Mouse (Mus musculus) common myeloid progenitor, adult 5-6 weeks (primary cell): ENCODE data around the gene Ccdc155. TPM values are rescaled to one million over a fixed set of nuclear protein-coding genes. Genes with fewer than 3 reads are reported as not detected.

Source experiments
- total RNA-seq: library from RNA; stranded (forward); fragments of 200-1000, 187-1606 nt; gene quantifications from 2 replicates; pipeline ENCODE4 v1.2.3, GENCODE M21; 2017

The Ccdc155 gene
- total RNA-seq, 1 experiment from 2014 or later = 0.18 TPM

Other genes with a start within 250 kb of the Ccdc155 start
- gene Cpt1c, start 230.0 kb downstream of the Ccdc155 start, total RNA-seq = 0.23 and 1.2 TPM in 2 replicates
- 143 and 170 TPM in 2 replicates for gene Prmt1, start 218.3 kb downstream of the Ccdc155 start, total RNA-seq
- 92.9 and 129 TPM in 2 replicates for gene Irf3, start 207.2 kb downstream of the Ccdc155 start, total RNA-seq
- 29.5 and 33.8 TPM in 2 replicates for gene Bcl2l12, start 206.2 kb downstream of the Ccdc155 start, total RNA-seq
- gene Scaf1, start 188.5 kb downstream of the Ccdc155 start, total RNA-seq = 9.6 and 17.0 TPM in 2 replicates
- 1.1 TPM in 1 of 2 replicates, not detected in the other for gene Rras, start 186.9 kb downstream of the Ccdc155 start, total RNA-seq
- 2.2 and 7.5 TPM in 2 replicates for gene Prr12, start 152.0 kb downstream of the Ccdc155 start, total RNA-seq
- gene Nosip, start 142.5 kb downstream of the Ccdc155 start, total RNA-seq = 66.0 and 71.2 TPM in 2 replicates
- 3.4 and 3.8 TPM in 2 replicates for gene Prrg2, start 142.2 kb downstream of the Ccdc155 start, total RNA-seq
- gene Rcn3, start 112.7 kb downstream of the Ccdc155 start, total RNA-seq = 23.2 and 37.1 TPM in 2 replicates
- gene Fcgrt, start 101.0 kb downstream of the Ccdc155 start, total RNA-seq = 4.0 and 4.7 TPM in 2 replicates
- gene Rps11, start 80.5 kb downstream of the Ccdc155 start, total RNA-seq = 1,473 and 1,910 TPM in 2 replicates
- 3,242 and 3,932 TPM in 2 replicates for gene Rpl13a, start 76.1 kb downstream of the Ccdc155 start, total RNA-seq
- not detected in 2 replicates for gene Gm45713, start 68.7 kb downstream of the Ccdc155 start, total RNA-seq
- 5.8 and 13.0 TPM in 2 replicates for gene Flt3l, start 68.5 kb downstream of the Ccdc155 start, total RNA-seq
- gene Pih1d1, start 50.6 kb downstream of the Ccdc155 start, total RNA-seq = 35.2 and 59.8 TPM in 2 replicates
- 32.2 and 37.9 TPM in 2 replicates for gene Aldh16a1, start 50.3 kb downstream of the Ccdc155 start, total RNA-seq
- not detected in 2 replicates for gene Slc17a7, start 40.9 kb downstream of the Ccdc155 start, total RNA-seq
- not detected in 2 replicates for gene Gfy, start 25.3 kb downstream of the Ccdc155 start, total RNA-seq
- gene Pth2, start 23.9 kb downstream of the Ccdc155 start, total RNA-seq = not detected in 2 replicates
- gene Dkkl1, start 7.3 kb upstream of the Ccdc155 start, total RNA-seq = 6.7 and 17.4 TPM in 2 replicates
- 0.55 and 0.87 TPM in 2 replicates for gene Tead2, start 10.9 kb upstream of the Ccdc155 start, total RNA-seq
- 28.9 and 41.4 TPM in 2 replicates for gene Cd37, start 34.2 kb upstream of the Ccdc155 start, total RNA-seq
- gene Slc6a16, start 36.2 kb upstream of the Ccdc155 start, total RNA-seq = not detected in 2 replicates
- gene Slc6a21, start 72.6 kb upstream of the Ccdc155 start, total RNA-seq = not detected in 2 replicates
- gene Trpm4, start 128.9 kb upstream of the Ccdc155 start, total RNA-seq = 3.1 and 3.4 TPM in 2 replicates
- gene Hrc, start 130.4 kb upstream of the Ccdc155 start, total RNA-seq = 0.41 TPM in 1 of 2 replicates, not detected in the other
- not detected in 2 replicates for gene Ppfia3, start 162.1 kb upstream of the Ccdc155 start, total RNA-seq
- gene Lin7b, start 165.7 kb upstream of the Ccdc155 start, total RNA-seq = 1.9 TPM in 1 of 2 replicates, not detected in the other
- gene Snrnp70, start 190.8 kb upstream of the Ccdc155 start, total RNA-seq = 451 and 564 TPM in 2 replicates
- gene Kcna7, start 200.8 kb upstream of the Ccdc155 start, total RNA-seq = not detected in 2 replicates
- gene Ntf5, start 208.8 kb upstream of the Ccdc155 start, total RNA-seq = not detected in 2 replicates
- gene Lhb, start 215.9 kb upstream of the Ccdc155 start, total RNA-seq = not detected in 2 replicates
- gene Gys1, start 230.0 kb upstream of the Ccdc155 start, total RNA-seq = 6.2 and 7.5 TPM in 2 replicates
- 149 and 177 TPM in 2 replicates for gene Ruvbl2, start 233.2 kb upstream of the Ccdc155 start, total RNA-seq